Mouse (Mus musculus): ENCODE measurements around the gene Pik3r3.
"Not testable (repeated sequence)": the region's sequence is repeated elsewhere in the genome, so short reads cannot be mapped to it uniquely, and the experiment has no call there.

The Pik3r3 gene

GRCm38 (mm10) chr4:116217661-116218060 is 3.8 kb upstream of the Pik3r3 start:
- ATAC-seq (ENCODE audit: insufficient number of reproducible peaks, low FRiP score, low TSS enrichment) = not testable (repeated sequence)

- ATAC-seq (ENCODE audit: insufficient number of reproducible peaks, low FRiP score, low TSS enrichment) = no peak
Measured at GRCm38 (mm10) chr4:116219056-116219455, 2.4 kb upstream of the Pik3r3 start.

- ATAC-seq (ENCODE audit: insufficient number of reproducible peaks, low FRiP score, low TSS enrichment) = no peak
Measured at GRCm38 (mm10) chr4:116220071-116220650, 1.3 kb upstream of the Pik3r3 start.

- ATAC-seq (ENCODE audit: insufficient number of reproducible peaks, low FRiP score, low TSS enrichment) = no peak; the same call in 1 of the 2 replicates
Measured at GRCm38 (mm10) chr4:116220780-116221139, 658 bp upstream of the Pik3r3 start.

GRCm38 (mm10) chr4:116221996-116222842 is 801 bp downstream of the Pik3r3 start:
- no peak for ATAC-seq (ENCODE audit: insufficient number of reproducible peaks, low FRiP score, low TSS enrichment)

GRCm38 (mm10) chr4:116222843-116223119 is 1.4 kb downstream of the Pik3r3 start:
- ATAC-seq (ENCODE audit: insufficient number of reproducible peaks, low FRiP score, low TSS enrichment) = no peak

GRCm38 (mm10) chr4:116243377-116243776 is 22.0 kb downstream of the Pik3r3 start:
- no peak for ATAC-seq (ENCODE audit: insufficient number of reproducible peaks, low FRiP score, low TSS enrichment)

GRCm38 (mm10) chr4:116244240-116244639 is 22.8 kb downstream of the Pik3r3 start:
- no peak for ATAC-seq (ENCODE audit: insufficient number of reproducible peaks, low FRiP score, low TSS enrichment)

GRCm38 (mm10) chr4:116245926-116246325 is 24.5 kb downstream of the Pik3r3 start:
- not testable (repeated sequence) for ATAC-seq (ENCODE audit: insufficient number of reproducible peaks, low FRiP score, low TSS enrichment)

GRCm38 (mm10) chr4:116249986-116250385 is 28.6 kb downstream of the Pik3r3 start:
- ATAC-seq (ENCODE audit: insufficient number of reproducible peaks, low FRiP score, low TSS enrichment) = no peak

GRCm38 (mm10) chr4:116268220-116268619 is 46.8 kb downstream of the Pik3r3 start:
- ATAC-seq (ENCODE audit: insufficient number of reproducible peaks, low FRiP score, low TSS enrichment) = no peak

GRCm38 (mm10) chr4:116282211-116282610 is 60.8 kb downstream of the Pik3r3 start:
- ATAC-seq (ENCODE audit: insufficient number of reproducible peaks, low FRiP score, low TSS enrichment) = no peak

GRCm38 (mm10) chr4:116291561-116291960 is 70.1 kb downstream of the Pik3r3 start:
- peak; percentile 36; the same call in 1 of the 2 replicates for ATAC-seq (ENCODE audit: insufficient number of reproducible peaks, low FRiP score, low TSS enrichment)

- no peak for ATAC-seq (ENCODE audit: insufficient number of reproducible peaks, low FRiP score, low TSS enrichment)
Measured at GRCm38 (mm10) chr4:116293296-116293695, 71.9 kb downstream of the Pik3r3 start.

- ATAC-seq (ENCODE audit: insufficient number of reproducible peaks, low FRiP score, low TSS enrichment) = no peak
Measured at GRCm38 (mm10) chr4:116300878-116301355, 79.5 kb downstream of the Pik3r3 start.

GRCm38 (mm10) chr4:116304551-116304950 is 83.1 kb downstream of the Pik3r3 start:
- no peak for ATAC-seq (ENCODE audit: insufficient number of reproducible peaks, low FRiP score, low TSS enrichment)

- ATAC-seq (ENCODE audit: insufficient number of reproducible peaks, low FRiP score, low TSS enrichment) = no peak
Measured at GRCm38 (mm10) chr4:116317575-116317974, 96.2 kb downstream of the Pik3r3 start.

GRCm38 (mm10) chr4:116322127-116322526 is 100.7 kb downstream of the Pik3r3 start:
- ATAC-seq (ENCODE audit: insufficient number of reproducible peaks, low FRiP score, low TSS enrichment) = no peak

GRCm38 (mm10) chr4:116329256-116329655 is 107.8 kb downstream of the Pik3r3 start:
- no peak for ATAC-seq (ENCODE audit: insufficient number of reproducible peaks, low FRiP score, low TSS enrichment)

GRCm38 (mm10) chr4:116336294-116336693 is 114.9 kb downstream of the Pik3r3 start:
- no peak for ATAC-seq (ENCODE audit: insufficient number of reproducible peaks, low FRiP score, low TSS enrichment)

GRCm38 (mm10) chr4:116342119-116342518 is 120.7 kb downstream of the Pik3r3 start:
- ATAC-seq (ENCODE audit: insufficient number of reproducible peaks, low FRiP score, low TSS enrichment) = no peak

GRCm38 (mm10) chr4:116352496-116352895 is 131.1 kb downstream of the Pik3r3 start:
- ATAC-seq (ENCODE audit: insufficient number of reproducible peaks, low FRiP score, low TSS enrichment) = no peak

Data from cerebellum, adult (tissue).